Mouse (Mus musculus): ENCODE measurements around the gene Idi2.
"Not testable (repeated sequence)": the region's sequence is repeated elsewhere in the genome, so short reads cannot be mapped to it uniquely, and the experiment has no call there.

GRCm38 (mm10) chr13:8948131-8948530 lies 4.5 kb upstream of the Idi2 start, which contains the start of gene Gm9745:
- TF ChIP-seq CTCF (conservative IDR thresholded peaks at IDR 0.05; ENCODE audit: insufficient read depth, insufficient read length, low read depth, low read length); POLR2A (IDR thresholded peaks at IDR 0.05; ENCODE audit: low read depth, low read length): not testable (repeated sequence)

Measured in kidney, adult 2 months (tissue).